Mouse (Mus musculus) lung, embryonic 15.5 days (tissue): ENCODE results near the gene Ebf1. TPM values are rescaled to one million over a fixed set of nuclear protein-coding genes. Genes with fewer than 3 reads are reported as not detected.
A peak's percentile ranks its signal among the peaks of the same experiment; 100 is the strongest.
"Not testable (repeated sequence)": the region's sequence is repeated elsewhere in the genome, so short reads cannot be mapped to it uniquely, and the experiment has no call there.

Source experiments
- ATAC-seq: fragments of 200-750 bp; cut with Nextera tagmentation; 2 replicates; pipeline ENCODE4 v1.8.0; 2017; ENCODE audit warnings: moderate number of reproducible peaks, borderline replicate concordance; ENCODE audit not compliant: low FRiP score, low TSS enrichment; ENCODE audit errors: extremely low read depth
- H3K27ac ChIP-seq: fragments of 300-500 bp; sonication (generic); 2 replicates; pipeline ENCODE4 v1.5.1; 2015; ENCODE audit warnings: moderate library complexity, mild to moderate bottlenecking, inconsistent platforms
- H3K27me3 ChIP-seq: fragments of 300-500 bp; sonication (generic); 2 replicates; pipeline ENCODE4 v1.6.1; 2015; ENCODE audit warnings: inconsistent platforms
- H3K36me3 ChIP-seq: fragments of 300-500 bp; sonication (generic); 2 replicates; pipeline ENCODE4 v1.6.1; 2015; ENCODE audit warnings: inconsistent platforms
- H3K4me1 ChIP-seq: fragments of 300-500 bp; sonication (generic); 2 replicates; pipeline ENCODE4 v1.6.1; 2015; ENCODE audit warnings: inconsistent platforms
- H3K4me2 ChIP-seq: fragments of 300-500 bp; sonication (generic); 2 replicates; pipeline ENCODE4 v1.6.1; 2015; ENCODE audit warnings: inconsistent platforms, mild to moderate bottlenecking, moderate library complexity
- H3K4me3 ChIP-seq: fragments of 300-500 bp; sonication (generic); 2 replicates; pipeline ENCODE4 v1.5.1; 2015; ENCODE audit warnings: mild to moderate bottlenecking, inconsistent platforms
- H3K9ac ChIP-seq: fragments of 300-500 bp; sonication (generic); 2 replicates; pipeline ENCODE4 v1.6.1; 2015; ENCODE audit warnings: inconsistent platforms
- H3K9me3 ChIP-seq: fragments of 300-500 bp; sonication (generic); 2 replicates; pipeline ENCODE4 v1.6.1; 2016; ENCODE audit warnings: inconsistent platforms
- WGBS: fragments of 180-500 bp; shearing (Covaris S2); methylation state at CpG from one replicate; pipeline ENCODE4 v1.1.7; 2015; 5-methylcytosine and 5-hydroxymethylcytosine counted together
- polyA plus RNA-seq: library from polyadenylated mRNA; unstranded; fragments of >200 nt; fragmentation: Nextera tagmentation; extraction: Ambion mirVana; gene quantifications from 2 replicates; pipeline ENCODE4 v1.2.1, GENCODE M21; 2015

The Ebf1 gene
- 10.5 and 12.4 TPM in 2 replicates for polyA plus RNA-seq

DNA sequence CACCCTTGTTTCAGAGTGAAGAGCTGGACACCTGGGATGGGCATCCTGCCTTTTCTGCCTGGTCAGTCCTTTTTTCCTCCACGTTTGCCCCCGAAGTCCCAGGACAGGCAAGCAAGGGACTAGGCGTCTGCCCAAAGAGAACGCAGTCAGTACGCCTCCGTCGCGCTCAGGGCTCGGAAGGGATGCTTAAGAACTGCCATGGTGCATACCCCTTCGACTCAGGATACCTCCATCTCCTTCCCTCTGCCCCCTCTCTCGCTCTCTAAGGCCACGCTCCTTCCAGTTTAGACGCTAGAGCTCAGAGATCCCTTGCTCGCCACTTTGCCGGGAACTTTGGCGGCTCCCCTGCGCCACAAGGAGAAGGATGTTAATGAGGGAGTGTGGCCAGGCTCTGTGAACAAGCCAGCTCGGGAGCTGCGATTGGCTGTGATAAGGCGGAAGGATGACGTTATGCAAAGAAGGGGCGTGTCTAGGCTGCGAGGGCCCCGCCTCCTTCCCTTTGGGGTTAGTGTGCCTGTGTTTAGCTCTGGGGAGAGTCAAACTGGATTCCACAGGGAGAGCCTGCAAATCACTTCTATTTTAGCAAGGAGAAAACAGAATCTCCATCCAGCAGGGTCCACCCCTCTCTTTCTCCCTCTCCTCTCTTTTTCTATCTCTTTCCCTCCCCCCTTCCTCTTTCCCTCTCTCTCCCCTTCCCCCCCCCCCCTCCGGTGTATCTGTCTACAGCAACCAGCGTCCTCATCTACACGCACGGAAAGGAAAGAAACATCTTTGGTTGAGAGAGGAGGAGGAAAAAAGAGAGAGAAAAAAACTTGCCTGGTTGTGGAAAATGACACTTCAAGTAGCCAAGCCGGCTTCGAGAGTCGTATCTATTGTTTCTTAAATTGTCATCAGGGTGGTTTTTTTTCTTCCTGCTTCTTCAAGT is at the start of gene Ebf1:
Ebf1 (plus strand) TSS at position 530 of the 925 bp plus-strand sequence.
- peaks cover 31% of the 10 kb centered on the region for H3K4me1 ChIP-seq
- ATAC-seq, result peak; percentile 95
- WGBS, result under 1% methylated on average over 31 of the region's 31 CpGs
- H3K9ac ChIP-seq, result peak within 1 kb of the TSS; percentile 44
- no peaks in the 10 kb centered on the region for H3K36me3 ChIP-seq
- H3K4me3 ChIP-seq, result peak within 1 kb of the TSS; percentile 53
- H3K9me3 ChIP-seq, result no peaks in the 10 kb centered on the region
- H3K4me2 ChIP-seq, result peak within 1 kb of the TSS; percentile 92
- H3K27me3 ChIP-seq, result peaks cover 87% of the 10 kb centered on the region
- peak within 1 kb of the TSS; percentile 55; the same call in 1 of the 2 replicates for H3K27ac ChIP-seq

DNA sequence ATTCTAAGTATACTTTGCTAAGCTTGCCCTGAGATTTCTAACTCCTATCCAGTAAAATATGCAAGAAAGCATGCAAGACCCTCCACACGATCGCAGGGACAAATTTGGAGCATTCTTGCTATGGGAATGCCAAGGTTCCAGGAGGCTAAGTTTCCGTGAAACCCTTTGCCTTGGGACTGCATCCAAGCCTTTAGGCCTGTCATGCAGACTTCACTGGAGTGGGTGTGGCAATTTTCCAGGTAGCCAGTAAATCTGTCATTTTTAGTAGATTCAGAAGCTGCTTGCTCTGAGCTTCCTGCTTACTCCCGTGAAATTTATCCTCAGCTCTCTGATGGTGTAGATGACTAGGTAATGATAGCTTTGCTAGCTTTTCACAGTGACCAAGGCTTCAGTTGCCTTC is 46.8 kb upstream of the Ebf1 start:
- not testable (repeated sequence) for H3K27ac ChIP-seq, H3K9me3 ChIP-seq, H3K27me3 ChIP-seq, H3K9ac ChIP-seq, H3K4me2 ChIP-seq, H3K4me1 ChIP-seq, H3K4me3 ChIP-seq, ATAC-seq
- peaks cover 14% of the 10 kb centered on the region for H3K36me3 ChIP-seq
- WGBS, result 77% methylated on average over 4 of the region's 4 CpGs

- no peaks in the 10 kb centered on the region for H3K4me1 ChIP-seq
- H3K36me3 ChIP-seq, result no peaks in the 10 kb centered on the region
- no peak for ATAC-seq
- H3K27me3 ChIP-seq, result no peaks in the 10 kb centered on the region
- no peaks in the 10 kb centered on the region for H3K9me3 ChIP-seq
- 88% methylated on average over 5 of the region's 5 CpGs for WGBS
- no peak overlapping the region for H3K4me2 ChIP-seq
- H3K9ac ChIP-seq, result no peak overlapping the region
- H3K4me3 ChIP-seq, result no peak overlapping the region
- H3K27ac ChIP-seq, result no peak overlapping the region
Measured at GRCm38 (mm10) chr11:44572781-44573180, 44.3 kb upstream of the Ebf1 start.

DNA sequence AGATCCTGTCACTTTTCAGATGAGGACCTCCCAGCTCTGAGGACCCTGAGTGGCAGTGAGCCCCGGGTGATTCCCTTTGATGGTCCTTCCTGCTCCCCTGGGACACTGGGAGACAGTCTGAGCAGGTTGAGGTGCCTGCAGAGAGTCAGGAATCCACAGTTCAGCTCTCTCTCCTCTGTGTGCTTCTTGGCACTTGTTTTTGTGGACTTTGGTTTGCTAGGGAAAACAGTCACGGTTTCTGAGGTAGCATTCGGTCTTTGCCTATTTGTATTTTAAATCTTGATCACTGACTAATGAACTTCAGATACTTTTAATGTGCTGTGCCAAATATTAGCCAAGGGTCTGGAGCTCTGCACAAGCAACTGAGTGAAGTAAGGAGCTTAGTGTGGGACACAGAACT is 43.7 kb upstream of the Ebf1 start:
- Histone ChIP-seq H3K9ac (no peak overlapping the region), H3K36me3 (no peaks in the 10 kb centered on the region), H3K9me3 (no peaks in the 10 kb centered on the region), H3K27me3 (no peaks in the 10 kb centered on the region), H3K4me2 (no peak overlapping the region), H3K4me1 (no peaks in the 10 kb centered on the region), H3K27ac (no peak overlapping the region), H3K4me3 (no peak overlapping the region)
- no peak for ATAC-seq
- 70% methylated on average over 3 of the region's 3 CpGs for WGBS

DNA sequence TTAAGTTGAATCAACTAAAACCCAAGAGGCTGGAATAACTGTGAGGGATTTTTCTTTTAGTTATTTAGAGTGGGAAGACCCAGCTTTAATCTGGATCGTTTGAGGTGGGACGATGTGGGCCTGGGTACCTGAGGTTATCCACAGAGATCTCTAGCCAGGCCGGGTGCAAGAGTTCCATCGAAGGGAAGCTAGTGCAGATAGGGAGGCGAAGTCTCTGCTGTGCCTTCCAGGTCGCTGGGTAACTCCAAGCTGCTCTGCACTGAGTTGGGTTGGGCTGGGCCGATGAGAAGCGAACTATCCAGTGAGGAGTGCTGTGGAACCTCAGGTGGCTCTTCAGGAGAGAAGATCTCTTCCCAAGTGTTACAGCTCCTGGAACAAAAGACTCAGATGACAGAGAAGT is 42.7 kb upstream of the Ebf1 start:
- no peaks in the 10 kb centered on the region for H3K9me3 ChIP-seq
- H3K36me3 ChIP-seq, result no peaks in the 10 kb centered on the region
- ATAC-seq, result no peak
- no peak overlapping the region for H3K9ac ChIP-seq
- H3K4me1 ChIP-seq, result no peaks in the 10 kb centered on the region
- H3K4me2 ChIP-seq, result no peak overlapping the region
- no peak overlapping the region for H3K4me3 ChIP-seq
- H3K27ac ChIP-seq, result no peak overlapping the region
- H3K27me3 ChIP-seq, result no peaks in the 10 kb centered on the region
- 88% methylated on average over 8 of the region's 8 CpGs for WGBS

- H3K36me3 ChIP-seq, result no peaks in the 10 kb centered on the region
- no peak for ATAC-seq
- H3K9me3 ChIP-seq, result no peaks in the 10 kb centered on the region
- no peaks in the 10 kb centered on the region for H3K27me3 ChIP-seq
- WGBS, result 85% methylated on average over 5 of the region's 5 CpGs
- H3K4me1 ChIP-seq, result no peaks in the 10 kb centered on the region
- H3K4me3 ChIP-seq, result no peak overlapping the region
- H3K27ac ChIP-seq, result no peak overlapping the region
- H3K4me2 ChIP-seq, result no peak overlapping the region
- no peak overlapping the region for H3K9ac ChIP-seq
Measured at GRCm38 (mm10) chr11:44574820-44575219, 42.3 kb upstream of the Ebf1 start.

- H3K27me3 ChIP-seq, result no peaks in the 10 kb centered on the region
Measured at GRCm38 (mm10) chr11:44577911-44578310, 39.2 kb upstream of the Ebf1 start.

DNA sequence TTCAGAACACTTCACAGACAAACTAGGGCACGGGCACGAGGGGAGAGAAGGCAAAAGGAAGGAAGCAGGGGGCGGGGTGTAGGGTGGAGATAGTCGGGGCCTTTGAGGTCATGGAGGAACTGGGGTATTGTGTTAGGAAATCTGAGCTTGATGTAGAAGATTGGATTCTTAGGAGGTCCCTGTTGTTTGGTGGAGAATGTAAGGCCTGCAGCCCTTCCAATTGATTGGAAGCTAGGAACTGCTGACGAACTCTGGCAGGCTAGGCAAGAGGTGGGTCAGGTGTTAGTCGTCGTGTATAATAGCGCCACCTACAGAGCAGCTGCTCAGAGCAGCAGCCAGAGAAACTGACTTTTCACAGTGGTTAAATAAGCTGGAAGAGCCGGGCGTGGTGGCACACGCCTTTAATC is 35.8 kb upstream of the Ebf1 start:
- Histone ChIP-seq H3K4me2 (0 out of 2 replicates have a peak overlapping the region, but pooled peaks have one; percentile 24), H3K27me3 (no peaks in the 10 kb centered on the region), H3K9ac (no peak overlapping the region), H3K27ac (no peak overlapping the region), H3K4me3 (no peak overlapping the region), H3K4me1 (no peaks in the 10 kb centered on the region), H3K36me3 (no peaks in the 10 kb centered on the region), H3K9me3 (no peaks in the 10 kb centered on the region)
- no peak for ATAC-seq
- 21% methylated on average over 11 of the region's 11 CpGs for WGBS

More at GRCm38 (mm10) chr11:44577911-44578310, 39.2 kb upstream of the Ebf1 start:
- Histone ChIP-seq H3K4me1 (no peaks in the 10 kb centered on the region), H3K9me3 (no peaks in the 10 kb centered on the region), H3K4me3 (no peak overlapping the region), H3K4me2 (no peak overlapping the region), H3K36me3 (no peaks in the 10 kb centered on the region), H3K27ac (no peak overlapping the region), H3K9ac (no peak overlapping the region)
- no peak for ATAC-seq
- WGBS, result 50% methylated on average over 9 of the region's 9 CpGs

DNA sequence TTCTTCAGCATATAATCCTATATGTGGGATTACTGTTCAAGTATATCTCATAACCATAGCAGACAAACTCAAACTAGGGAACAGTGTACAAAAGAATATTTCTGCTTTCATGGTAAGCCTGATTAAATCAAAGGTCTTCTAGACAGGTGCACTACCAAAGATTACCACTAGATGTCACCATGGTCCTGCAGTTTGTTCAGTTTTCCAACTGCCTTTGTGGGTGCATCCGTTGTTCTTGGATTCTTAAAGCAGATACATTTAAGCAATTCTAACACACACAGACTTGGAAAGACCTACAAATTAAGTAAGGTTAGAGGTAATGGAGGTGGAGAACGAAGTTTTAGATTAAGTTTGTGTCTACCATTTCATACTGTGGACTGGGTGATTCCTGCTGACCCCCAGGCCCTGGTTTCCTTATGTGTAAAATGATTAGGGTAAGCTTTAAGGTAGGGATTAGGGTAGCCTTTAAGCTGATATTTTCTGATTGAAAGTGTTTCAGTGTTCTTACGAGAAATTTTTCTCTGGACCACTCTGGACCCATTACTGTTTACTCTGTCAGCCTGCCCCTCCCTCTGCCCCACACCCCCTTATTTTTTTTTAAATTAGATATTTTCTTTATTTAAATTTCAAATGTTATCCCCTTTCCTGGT is 30.9 kb upstream of the Ebf1 start:
- H3K27ac ChIP-seq, result no peak overlapping the region
- no peak overlapping the region for H3K4me2 ChIP-seq
- H3K9me3 ChIP-seq, result no peaks in the 10 kb centered on the region
- no peaks in the 10 kb centered on the region for H3K36me3 ChIP-seq
- ATAC-seq, result no peak
- H3K9ac ChIP-seq, result no peak overlapping the region
- H3K4me1 ChIP-seq, result no peaks in the 10 kb centered on the region
- H3K4me3 ChIP-seq, result no peak overlapping the region
- H3K27me3 ChIP-seq, result no peaks in the 10 kb centered on the region
- 15% methylated on average over 3 of the region's 3 CpGs for WGBS

GRCm38 (mm10) chr11:44593016-44593415 is 24.1 kb upstream of the Ebf1 start:
- 85% methylated on average over 6 of the region's 6 CpGs for WGBS
- Histone ChIP-seq H3K4me2 (no peak overlapping the region), H3K4me3 (no peak overlapping the region), H3K9ac (no peak overlapping the region), H3K27ac (no peak overlapping the region), H3K4me1 (no peaks in the 10 kb centered on the region), H3K27me3 (no peaks in the 10 kb centered on the region), H3K36me3 (no peaks in the 10 kb centered on the region), H3K9me3 (no peaks in the 10 kb centered on the region)
- ATAC-seq, result no peak

DNA sequence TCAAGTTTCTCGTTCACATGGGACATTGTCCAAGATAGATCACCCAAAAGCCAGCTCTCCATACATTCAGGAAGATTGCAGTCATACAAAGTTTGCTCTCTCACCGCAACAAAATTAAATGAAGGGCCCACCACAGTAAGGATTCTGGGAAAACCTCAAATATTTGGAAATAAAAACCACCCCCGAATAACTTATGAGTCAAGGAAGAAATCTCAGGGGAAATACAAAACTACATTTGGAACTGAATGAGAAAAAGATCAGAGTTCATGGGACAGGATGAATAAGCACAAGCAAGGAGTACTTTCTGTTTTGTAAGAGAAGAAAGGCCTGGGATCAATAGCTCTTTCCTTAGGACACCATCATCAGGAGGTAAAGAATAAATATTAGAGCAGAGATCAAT is 22.3 kb upstream of the Ebf1 start:
- 70% methylated on average over 3 of the region's 3 CpGs for WGBS

DNA sequence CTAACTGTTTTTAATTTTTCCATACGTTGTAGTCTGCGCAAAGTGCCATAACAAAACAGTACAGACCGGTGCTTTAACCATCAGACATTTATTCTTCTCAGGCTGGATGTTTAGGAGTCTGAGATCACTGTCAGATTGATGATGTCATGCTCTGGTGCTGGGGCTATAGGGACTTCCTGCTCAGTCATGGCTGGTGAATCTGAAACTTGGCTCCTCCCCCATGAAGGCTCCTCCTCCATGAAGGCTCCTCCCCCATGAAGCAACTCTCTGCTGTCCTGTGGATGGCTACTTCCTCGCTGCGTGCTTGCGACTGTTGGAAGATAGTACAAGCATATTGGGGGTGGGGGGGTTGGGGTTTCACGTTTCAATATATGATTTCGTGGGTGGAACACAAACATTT is 10.2 kb upstream of the Ebf1 start:
- Histone ChIP-seq H3K4me3 (no peak overlapping the region), H3K9me3 (no peaks in the 10 kb centered on the region), H3K27me3 (peaks cover 10% of the 10 kb centered on the region), H3K27ac (no peak overlapping the region), H3K4me1 (peaks cover 8% of the 10 kb centered on the region), H3K4me2 (no peak overlapping the region), H3K36me3 (no peaks in the 10 kb centered on the region), H3K9ac (no peak overlapping the region)
- no peak for ATAC-seq
- 80% methylated on average over 8 of the region's 8 CpGs for WGBS

More for the DNA sequence above, 22.3 kb upstream of the Ebf1 start:
- Histone ChIP-seq H3K4me1 (no peaks in the 10 kb centered on the region), H3K9ac (no peak overlapping the region), H3K27me3 (no peaks in the 10 kb centered on the region), H3K9me3 (no peaks in the 10 kb centered on the region), H3K4me3 (no peak overlapping the region), H3K4me2 (no peak overlapping the region), H3K36me3 (no peaks in the 10 kb centered on the region), H3K27ac (no peak overlapping the region)
- ATAC-seq, result no peak
